Mouse (Mus musculus) cerebellum, adult 11 months (tissue): Measurements from ENCODE around the gene Esm1.
A peak's percentile ranks its signal among the peaks of the same experiment; 100 is the strongest.
"Not testable (repeated sequence)": the region's sequence is repeated elsewhere in the genome, so short reads cannot be mapped to it uniquely, and the experiment has no call there.

ENCODE experiments used
- DNase-seq: peaks from one replicate; pipeline ENCODE4 v3.0.0; 2022

The Esm1 gene

GRCm38 (mm10) chr13:113242129-113242528, 32.7 kb downstream of the Esm1 start:
- no peak for DNase-seq

- no peak for DNase-seq
These were observed 35.6 kb downstream of the Esm1 start for GRCm38 (mm10) chr13:113245025-113245424.

GRCm38 (mm10) chr13:113252580-113252979, 43.1 kb downstream of the Esm1 start:
- not testable (repeated sequence) for DNase-seq

DNA sequence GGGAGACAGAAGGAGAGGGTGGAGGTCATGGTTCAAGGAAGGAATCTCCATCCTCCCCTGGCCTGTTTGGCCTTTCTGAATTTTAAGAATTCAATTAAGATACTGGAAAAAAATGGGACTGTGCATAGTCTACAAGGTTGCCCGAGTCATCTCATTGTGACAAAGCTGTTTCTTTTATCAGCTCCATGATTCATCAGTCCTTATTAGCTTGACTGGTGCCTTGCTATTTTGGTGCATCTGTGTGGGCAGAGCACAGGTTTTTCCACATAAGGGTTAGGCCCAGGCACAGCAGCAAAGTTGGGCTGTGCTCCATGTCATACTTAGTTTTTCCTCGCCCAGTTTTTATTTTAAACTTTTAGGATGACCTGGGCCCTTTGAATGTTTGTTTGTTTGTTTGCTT, 47.3 kb downstream of the Esm1 start:
- no peak for DNase-seq

DNA sequence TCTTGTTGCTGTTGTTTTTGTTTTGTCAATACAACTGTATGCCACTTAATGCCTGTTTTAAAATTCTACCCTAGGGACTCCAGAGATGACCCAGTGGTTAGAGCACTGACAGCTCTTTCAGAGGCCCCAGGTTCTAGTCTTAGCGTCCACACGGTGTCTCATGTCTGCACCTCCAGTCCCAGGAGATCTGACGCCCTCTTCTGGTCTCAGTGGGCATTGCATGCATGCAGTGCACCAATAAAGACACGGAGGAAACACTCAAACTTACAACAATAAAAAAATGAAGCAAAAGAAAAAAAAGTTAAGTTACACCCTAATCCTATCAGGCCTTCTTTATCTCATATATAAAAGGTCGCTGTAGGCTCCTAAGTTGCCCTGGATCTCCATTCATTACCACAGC, 47.7 kb downstream of the Esm1 start:
- DNase-seq: no peak

DNA sequence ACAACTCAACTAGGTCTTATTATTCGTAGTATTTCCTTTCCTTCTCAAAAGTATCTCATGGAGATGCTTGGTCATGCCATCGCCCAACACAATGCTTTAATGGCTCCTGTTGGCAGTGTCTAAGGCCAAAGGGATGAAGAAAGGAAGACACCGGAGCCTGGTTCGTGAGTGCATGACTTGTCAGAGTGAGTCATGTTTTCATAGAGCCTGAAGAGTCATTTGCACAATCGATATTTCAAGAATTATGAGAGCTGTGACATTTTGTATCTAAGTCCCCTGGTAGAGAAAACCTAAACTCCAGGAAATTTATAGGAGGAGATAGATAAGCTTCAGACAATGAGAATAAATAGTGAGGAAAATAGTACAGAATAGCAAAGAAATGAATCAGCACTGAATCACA, 49.8 kb downstream of the Esm1 start:
- no peak for DNase-seq

GRCm38 (mm10) chr13:113262822-113263221, 53.4 kb downstream of the Esm1 start:
- DNase-seq: no peak

DNA sequence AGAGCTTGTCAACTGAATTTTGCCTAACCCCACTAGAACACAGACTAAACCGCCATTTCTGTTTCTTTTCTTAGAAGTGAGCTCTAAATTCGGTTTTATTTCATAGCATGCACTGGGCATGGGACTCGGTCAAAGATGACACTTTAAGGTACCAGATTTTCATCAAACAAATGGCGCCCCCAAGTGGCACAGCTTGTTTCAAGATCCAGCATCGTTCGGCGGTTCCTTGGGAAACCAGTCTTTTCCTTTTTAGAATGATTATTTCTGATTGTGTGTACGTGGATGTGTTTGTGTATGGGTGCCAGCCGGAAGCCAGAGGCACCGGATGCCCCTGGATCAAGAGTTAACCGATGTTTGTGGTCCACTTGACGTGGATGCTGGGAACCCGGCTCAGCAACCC, 55.8 kb downstream of the Esm1 start:
- no peak for DNase-seq

GRCm38 (mm10) chr13:113266495-113266951, 57.1 kb downstream of the Esm1 start:
- peak; percentile 38 for DNase-seq

GRCm38 (mm10) chr13:113267204-113267603, 57.7 kb downstream of the Esm1 start:
- DNase-seq: no peak
